Mouse (Mus musculus): Measurements from ENCODE around the gene Hdac4. TPM values are rescaled to one million over a fixed set of nuclear protein-coding genes. Genes with fewer than 3 reads are reported as not detected.

The Hdac4 gene
- polyA plus RNA-seq, 2 experiments from 2014 or later = 46.3 to 62.1 TPM

DNA sequence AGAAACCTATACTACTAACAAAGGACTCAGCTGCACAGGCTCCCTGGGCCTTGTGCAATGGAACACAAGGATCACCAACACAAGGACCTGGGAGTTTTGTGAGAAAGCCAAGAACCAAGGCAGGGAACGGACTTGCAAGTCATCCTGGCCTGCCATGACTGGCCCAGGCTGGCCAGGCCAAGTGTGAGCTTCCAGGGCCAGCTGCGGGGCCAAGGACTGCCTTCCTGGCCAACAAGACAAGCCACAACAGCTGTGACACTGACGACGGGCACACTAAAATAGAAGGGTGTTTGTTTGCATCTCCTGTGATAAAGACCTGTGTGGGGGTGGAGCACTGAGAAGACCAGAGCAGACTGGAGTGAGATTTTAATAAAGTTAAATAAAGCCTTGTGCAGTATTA lies 96.0 kb downstream of the Hdac4 start:
- no peak for ATAC-seq

DNA sequence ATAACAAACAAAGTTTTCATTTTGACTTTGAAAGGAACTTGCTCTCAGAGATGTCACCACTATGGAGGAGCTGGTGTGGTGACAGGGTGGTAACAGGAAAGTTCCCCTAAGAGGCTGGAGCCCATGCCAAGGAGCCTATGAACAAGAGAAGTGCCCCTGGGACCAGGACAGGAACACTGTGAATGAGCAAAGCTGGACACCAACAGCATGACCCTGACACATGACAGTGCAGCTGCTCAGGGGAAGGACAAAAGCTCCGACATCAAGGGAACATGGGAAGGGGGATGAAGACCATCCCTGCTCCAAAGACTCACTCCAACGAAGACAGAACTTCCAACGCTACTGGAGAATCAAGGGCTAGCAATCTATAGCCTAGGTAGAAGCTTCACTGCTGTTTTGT lies 97.0 kb downstream of the Hdac4 start:
- ATAC-seq = no peak

DNA sequence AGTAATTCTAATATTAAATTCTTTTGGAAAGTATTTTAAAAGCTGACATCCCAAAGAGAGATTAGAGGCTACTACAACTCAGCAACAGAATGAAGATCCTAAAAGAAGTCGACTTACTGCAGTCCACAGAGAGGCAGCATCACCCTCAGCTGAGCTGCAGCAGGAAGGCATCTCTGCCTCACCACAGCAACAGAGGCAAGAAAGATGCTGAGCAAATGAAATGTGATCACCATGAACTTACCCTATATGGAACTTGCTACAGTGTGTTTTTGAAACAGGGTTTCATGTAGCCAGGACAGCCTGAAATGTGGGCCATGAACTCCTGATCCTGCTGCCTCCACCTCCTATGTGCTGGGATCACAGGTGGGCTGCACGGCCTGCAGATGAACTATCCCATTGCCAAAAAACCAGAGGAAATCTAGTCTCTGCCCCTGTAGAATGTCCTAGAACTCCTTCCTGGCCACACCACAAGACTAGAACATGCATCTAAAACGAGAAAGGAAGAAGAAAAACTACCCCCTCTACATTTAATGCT lies 98.4 kb downstream of the Hdac4 start:
- peak; percentile 63 for ATAC-seq

DNA sequence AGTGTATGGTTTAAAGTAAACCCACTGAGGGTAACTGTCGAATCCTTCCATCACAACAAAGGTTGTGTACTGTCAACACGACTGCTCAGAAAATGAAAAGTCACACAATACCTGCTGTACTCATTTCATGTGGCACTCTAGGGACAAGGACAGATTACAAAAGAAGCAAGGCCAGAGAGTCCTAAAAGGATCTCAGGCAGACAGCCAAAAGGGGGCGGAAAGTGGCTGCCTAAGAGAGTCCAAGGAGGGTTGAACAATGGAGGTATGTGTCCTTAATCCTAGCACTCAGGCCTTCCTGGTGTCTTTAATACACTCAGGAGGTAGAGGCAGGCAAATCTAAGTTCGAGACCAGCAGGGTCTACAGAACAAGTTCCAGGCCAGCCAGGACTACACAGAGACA lies 103.2 kb downstream of the Hdac4 start:
- no peak for ATAC-seq

DNA sequence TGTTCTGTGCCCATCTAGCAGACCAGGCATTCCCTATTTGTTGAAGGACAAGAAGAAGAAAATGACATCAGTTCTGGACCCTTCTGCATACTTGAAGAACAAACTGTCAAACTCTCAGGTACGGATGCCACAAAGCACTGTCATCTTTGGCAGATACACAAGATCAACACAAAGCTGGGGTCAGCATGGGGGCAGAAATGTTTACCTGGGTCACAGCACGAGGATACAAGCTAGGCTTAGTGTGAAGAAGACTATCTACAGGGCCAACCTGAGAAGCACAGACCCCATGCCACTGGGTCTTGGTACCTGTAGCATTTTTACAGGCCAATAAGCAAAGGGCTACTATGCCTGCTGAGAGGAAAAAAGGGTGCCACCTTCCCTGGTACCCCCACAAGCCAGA lies 107.7 kb downstream of the Hdac4 start:
- ATAC-seq = no peak

DNA sequence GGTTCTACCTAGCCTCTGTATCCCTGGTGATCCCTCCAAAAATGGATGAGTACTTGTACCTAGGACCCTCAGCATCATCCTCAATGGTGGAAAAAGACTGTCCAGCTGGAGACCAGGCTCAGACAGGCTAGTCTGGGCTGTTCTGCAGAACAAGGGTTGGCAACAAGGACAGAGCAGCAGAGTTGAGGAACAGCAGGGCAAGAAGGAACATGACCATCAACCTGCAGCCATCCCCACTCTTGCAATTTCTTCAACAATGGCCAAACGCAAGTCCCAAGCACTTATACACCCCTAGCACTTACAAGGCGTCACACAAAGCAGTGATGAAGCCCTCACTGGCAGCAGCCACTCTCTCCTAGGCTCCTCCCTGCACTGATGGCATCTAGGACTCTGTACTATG lies 108.2 kb downstream of the Hdac4 start:
- ATAC-seq = no peak

DNA sequence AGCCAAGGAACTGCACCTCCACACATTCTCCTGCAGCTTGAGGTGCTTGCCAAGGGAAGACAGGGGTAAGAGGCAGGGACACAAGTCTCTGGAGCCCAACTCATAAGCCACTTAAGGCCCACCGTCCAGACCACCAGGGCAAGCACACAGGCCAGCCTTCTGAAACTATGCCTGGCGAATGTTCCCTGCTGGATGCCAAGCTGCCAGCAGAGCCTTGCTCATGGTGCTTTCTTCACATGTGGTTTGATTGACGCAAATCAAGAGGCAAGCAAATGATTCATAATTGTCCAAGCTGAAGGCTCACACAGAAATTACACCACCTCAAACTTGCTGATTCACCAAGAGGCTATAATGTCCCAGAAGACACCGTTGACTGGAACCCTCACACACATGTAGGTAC lies 108.7 kb downstream of the Hdac4 start:
- ATAC-seq = peak; percentile 9

DNA sequence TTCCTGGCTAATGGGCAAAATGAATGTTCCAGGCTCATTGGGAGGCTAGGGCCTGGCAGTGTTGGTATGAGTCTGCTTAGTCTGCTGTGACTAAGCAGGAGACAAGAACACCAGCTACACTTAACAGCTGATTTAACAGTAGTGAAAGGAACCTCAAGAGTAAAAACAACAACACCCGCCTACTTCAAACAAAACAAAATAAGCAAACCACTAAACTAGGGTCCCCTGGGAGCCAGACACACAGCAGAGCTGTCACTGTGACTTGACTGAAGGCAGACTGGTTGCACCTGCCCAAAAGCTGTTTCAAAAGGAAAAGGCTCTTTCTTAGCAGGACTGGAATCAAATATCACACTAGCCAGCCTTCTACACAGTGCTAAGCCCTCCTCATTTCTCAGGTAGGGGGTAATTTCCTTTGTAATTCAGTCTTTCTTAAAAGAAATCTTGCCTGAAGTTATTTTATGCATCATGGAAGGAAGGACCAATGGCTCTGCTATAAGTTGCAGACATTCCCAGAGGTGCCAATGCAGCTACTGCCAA lies 109.2 kb downstream of the Hdac4 start:
- ATAC-seq = peak; percentile 32

DNA sequence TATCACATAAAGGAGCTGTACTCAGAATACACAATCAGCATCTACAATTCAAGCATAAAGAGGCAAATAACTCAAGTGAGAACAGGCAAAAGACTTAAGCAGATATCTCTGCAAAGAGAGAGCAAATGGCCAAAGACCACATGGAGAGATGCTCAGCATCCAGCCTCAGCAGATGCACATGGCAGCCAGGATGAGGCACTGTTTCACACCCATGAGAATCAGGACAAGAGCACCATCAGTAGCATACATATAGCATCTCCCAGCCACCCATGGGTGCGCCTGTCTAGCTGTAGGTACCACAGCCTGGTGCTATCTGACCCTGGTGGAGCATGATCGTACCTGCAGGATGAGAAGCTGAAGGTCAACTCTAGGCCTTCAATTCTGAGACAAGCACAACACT lies 110.8 kb downstream of the Hdac4 start:
- ATAC-seq = no peak

DNA sequence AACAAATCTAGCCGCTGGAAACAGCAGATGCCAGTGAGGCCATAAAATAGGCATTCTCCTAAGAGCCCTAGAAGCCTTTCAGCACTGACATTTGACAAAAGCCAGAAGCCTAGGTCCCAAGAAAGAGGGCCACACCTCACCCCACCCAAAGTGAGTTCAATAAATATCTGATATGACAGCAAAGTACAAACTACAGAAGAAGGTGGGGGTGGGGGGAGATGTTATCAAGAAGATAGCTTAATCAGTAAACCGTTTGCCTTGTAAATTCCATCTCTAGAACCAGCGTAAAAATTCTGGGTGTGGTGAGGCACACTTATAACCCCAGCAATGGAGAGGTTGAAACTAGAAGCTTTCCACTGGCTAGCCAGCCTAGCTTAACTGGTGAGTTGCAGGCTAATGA lies 111.5 kb downstream of the Hdac4 start:
- ATAC-seq = no peak

DNA sequence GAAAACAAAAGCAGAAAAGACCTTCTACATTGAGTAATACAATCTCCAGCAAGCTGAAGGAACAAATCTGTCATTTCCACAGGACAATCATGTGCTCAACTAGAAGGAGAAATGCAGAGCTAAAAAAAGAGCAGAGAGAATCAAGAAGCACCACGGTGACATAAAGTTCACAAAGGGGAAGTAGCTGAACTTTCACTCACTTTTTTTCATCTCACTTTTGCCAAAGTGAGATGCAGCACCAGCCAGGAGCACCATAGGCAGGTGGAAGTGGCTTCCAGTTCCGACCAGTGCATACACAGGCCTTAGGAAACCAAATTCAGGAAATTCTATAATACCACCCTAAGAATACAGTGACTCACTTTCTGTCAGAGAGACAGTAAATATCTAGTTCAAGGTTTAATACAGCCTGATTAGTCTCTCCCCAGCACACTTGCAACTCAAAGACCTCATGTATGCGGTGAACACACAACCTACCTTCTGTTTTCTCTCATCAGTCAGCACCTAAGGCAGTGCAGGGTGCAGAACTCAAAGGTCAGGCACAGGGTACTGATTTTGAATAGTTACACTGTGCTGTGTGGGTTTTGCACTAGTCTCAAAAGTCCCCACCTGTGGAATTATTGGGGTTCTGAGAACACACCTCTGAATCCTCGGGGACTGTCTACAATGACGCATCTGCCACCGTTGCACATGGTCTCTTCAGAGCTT lies 112.5 kb downstream of the Hdac4 start:
- ATAC-seq = no peak

DNA sequence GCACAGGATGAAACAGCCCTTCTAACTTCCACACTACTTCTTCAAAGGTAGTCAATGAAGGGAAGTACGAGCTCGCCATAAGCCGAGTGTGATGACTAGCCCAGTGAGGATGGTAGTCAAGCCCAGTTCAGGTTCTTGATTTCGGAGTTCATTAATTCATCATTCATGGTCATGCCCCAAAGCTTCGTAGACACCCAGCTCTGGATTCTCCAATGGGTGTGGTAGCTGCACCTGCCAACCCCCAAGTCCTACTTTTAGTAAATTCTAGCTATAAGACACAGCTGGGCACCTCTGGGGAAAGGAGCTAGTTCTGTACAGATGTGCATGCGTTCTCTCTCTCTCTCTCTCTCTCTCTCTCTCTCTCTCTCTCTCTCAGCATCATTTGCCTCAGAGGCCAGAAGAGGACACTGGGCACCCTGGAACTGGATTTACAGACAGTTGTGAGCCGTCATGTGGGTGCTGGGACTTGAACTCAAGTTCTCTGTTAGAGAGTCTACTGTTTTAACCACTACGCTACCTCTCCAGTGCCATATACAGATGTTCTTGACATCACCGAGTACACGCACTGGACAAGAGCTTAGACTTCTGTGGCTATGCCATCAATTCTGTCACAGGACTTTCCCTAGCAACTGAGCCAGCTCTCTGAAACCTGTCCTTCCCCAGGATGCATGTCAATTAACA lies 113.2 kb downstream of the Hdac4 start:
- ATAC-seq = no peak

DNA sequence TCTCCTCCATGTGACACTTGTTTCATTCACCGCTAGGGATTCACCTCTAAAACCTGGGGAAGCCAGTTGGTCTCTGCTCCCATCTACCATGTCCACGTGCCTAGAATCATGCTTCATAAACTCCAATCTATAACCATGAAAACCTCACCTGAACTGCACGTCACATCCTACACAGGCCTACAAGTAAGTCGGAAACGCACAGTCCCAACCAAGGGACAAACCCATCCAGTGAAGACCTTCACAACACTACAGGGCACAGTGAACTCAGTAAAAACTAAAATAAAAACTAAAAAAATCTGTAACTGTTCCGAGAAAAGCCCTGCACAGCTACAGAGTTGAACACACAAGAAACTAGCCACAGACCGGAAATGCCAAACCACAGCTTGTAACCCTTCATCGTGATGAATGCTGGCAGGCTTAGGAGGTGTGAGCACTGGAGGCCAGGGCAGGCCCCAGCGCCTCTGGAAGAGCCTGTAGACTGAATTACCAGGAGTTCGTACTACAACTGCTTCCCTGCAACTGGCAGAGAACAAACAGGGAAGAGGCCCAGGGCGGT lies 115.4 kb downstream of the Hdac4 start:
- ATAC-seq = peak; percentile 85

DNA sequence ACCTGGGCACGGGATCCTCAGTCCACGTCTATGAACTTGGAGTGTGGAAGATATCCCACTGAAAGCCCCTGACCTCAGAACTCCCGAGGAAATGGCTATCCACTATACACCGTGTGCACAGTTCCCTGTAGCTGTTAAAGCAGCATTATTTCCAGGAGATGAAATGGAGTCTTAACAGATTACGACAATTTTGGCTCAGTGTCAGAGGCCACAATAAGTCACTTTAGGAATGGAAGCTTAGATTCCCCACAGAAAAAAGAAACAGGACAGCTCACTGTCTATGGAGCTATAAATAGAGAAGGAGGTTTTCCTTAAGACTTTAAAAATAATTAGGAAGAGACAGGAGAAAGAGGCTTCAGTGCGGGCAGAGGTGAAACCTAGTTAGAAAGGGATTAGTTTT lies 120.2 kb downstream of the Hdac4 start:
- no peak for ATAC-seq

DNA sequence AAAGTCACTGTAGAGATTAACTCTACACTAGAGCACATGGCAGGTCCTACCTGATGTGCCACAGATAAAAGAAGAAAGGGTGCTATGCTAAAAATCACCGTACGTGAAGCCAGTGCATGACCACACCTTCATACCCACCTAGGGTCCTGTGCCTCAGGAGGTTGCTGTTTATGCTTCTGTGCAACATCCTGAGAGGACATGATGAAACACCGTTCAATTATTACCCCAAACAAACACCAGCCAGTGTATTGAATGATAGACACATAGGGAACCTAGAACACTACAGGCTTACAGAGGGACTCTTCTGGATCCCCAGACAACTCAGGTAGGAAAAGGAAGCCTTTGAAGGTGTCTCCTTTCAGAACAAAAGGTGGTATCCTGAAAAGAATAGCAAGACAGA lies 120.8 kb downstream of the Hdac4 start:
- ATAC-seq = no peak

DNA sequence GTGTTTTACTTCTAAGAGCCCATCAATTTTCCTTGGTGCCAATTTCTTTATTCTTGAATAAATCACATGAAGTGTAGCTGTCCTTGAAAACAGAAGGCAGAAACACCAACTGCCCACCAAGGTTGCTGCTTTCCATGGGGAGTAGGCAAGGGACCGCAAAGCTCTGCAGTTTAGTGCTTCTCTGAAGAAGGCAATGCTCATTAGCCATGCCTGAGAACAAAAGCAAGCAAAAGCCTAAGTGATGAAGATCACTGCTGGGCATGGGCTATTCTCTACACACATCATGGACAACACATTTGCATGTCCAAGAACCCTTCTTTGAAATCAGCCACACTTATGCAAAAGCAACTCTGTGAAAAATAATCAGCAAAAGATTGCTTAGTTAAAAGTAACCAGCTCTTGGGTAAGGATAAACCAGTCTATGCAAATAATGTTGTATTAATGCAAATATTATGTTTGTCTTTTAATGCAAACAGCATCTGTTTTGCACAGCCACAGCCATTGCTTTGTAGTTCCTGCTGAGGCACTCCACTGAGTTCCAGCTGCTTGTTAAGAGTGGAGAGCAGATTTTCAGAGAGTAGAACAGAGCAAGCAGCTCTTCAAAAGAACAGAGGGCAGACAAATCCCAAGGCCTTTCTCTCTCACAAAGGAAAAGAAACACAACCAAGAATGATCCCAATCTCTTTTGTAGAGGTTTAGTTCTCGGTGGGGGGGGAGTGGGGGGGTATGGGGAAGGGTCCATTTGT lies 125.4 kb downstream of the Hdac4 start:
- ATAC-seq = no peak

DNA sequence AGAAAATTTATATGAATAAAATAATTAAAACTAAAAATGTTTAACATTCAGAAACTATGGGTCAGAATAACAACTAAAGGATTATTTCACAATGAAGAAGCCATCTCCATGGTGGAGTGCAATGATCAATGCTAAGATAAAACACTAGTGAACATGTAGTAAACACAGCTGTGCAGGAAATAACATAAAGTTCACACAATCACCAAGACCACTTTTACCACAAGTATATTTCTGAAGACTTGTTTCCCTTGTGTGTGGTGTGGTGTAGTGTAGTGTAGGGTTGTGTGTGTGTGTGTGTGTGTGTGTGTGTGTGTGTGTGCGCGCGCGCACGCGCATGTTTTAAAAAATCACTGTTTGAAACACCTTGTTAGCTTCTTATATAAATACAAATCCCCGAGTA lies 126.0 kb downstream of the Hdac4 start:
- ATAC-seq = peak; percentile 80

DNA sequence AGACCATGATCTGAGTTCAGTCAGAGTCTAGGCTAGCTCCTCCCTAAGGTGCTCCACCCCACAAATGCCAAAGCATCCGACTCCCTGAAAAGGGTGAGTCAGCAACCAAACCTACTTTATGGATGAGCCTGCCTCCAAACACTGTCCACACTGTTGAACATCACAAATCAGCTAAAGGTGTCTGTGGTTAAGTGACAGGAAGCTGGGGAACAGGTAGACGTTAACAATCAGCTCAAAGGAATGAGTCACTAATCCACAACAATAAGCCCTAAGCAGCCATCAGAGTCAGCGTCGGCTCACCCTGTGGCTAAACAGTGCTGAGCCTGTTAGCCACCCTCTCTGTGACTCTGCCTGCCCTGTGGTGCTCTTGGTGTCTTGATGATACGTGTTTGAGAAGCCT lies 131.2 kb downstream of the Hdac4 start:
- peak; percentile 94 for ATAC-seq

DNA sequence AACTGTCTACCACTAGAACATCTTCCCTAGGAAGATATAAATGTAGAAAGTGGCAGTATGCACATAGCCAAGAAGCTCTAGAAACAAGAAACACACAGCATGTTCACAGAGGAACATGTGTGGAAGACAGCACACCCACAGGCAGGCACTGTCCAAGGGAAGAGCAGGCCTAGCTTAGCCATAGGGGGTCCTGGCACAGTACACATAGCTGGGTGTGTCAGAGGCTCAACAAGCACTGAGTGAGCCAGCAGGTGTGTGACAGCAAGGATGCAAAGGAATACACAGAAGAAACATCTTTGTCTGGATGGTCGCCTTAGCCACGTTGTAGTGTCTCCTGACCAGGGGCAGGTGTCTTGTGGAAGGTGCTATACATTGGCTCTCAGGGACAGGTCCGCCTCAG lies 132.2 kb downstream of the Hdac4 start:
- no peak for ATAC-seq

DNA sequence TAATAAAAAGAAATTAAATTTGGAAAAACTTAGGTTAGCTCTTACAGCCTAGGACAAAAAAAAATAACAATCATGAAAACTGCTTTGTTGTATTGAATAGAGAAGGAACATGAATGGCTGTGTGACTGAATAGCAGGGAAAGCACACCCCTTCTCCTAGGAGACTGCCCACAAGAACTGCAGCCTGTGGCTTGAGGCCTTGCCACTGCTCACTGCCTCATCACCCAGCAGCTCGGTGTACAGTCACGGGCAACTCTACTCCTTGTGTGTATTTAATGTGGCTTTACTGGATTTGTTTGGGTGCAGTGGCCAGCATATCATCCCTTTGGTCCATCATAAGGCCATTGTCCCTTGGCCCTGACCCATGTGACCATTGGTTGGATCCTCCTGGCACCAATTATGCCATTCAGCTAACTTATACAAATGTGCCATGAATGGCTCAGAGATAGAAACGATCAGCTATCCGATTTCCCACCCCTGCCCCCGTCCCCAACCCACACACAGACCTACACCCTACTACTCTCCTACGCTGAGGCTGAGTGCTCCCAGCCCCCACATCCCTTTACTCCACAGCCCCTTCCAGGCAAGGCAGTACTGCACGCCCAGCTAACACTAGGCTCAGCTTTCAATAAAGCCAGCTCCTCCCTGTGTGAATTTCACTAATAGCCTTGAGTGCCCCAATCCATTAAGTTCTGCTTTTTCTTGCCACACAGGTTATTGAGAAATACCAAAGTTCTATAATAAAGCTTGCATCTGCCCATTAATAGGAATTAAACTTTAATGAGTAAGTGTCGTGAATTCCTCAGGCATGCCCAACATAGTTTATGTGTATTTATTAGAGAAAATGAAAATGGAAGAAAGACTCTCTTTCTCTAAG lies 134.1 kb downstream of the Hdac4 start:
- no peak for ATAC-seq

DNA sequence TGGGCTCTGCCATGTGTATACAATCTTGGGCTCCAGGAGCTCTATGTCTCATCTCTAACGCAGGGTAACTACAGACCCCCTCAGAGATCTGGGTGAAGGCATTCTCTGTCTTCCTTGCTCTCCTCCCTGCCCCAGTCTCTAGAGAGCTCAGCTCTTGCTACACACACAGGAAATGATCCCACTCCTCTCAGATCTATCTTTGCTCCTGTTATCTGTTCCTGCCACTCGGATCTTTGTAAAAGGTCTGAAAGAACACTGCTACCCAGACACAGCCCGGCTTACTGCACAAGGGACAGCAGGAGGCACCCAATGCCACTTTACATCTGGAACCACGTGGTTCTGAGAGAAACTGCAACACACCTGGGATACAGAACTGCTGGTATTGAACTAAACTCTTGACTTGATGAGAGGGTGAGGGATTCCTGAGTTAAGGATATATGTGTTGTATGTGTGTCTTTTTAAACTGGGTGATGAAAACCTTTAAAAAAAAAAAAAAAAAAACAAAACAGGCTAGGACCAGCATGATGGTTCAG lies 134.9 kb downstream of the Hdac4 start:
- ATAC-seq = no peak

DNA sequence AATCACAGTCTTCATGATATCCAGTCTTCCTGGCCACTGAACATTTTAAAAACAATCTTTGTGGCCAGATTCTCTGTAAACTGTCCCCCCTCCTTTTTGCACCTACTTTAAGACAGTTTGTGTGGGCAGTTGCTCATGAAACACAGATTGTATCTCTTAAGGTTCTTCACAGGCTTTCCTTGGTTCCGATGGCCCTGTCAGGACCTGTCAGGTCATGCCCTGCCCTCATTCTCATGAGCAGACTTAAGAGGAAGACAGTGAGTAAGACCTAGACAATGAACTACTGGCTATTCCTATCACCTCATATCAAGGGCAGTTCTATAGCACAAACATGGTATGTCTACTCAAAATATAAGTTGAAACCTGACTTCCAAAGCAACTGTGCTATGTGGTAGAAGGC lies 135.9 kb downstream of the Hdac4 start:
- ATAC-seq = no peak

Data from activated CD4-positive, CD25-positive, alpha-beta regulatory T cell, adult 4 months (primary cell).